Mouse (Mus musculus): ENCODE measurements around the gene Maats1. TPM values are rescaled to one million over a fixed set of nuclear protein-coding genes. Genes with fewer than 3 reads are reported as not detected.
A peak's percentile ranks its signal among the peaks of the same experiment; 100 is the strongest.

Maats1 gene
- polyA plus RNA-seq, 1 experiment from 2014 or later: not detected

- Histone ChIP-seq H3K4me1 (ENCODE audit: control insufficient read depth in 2 of 2, insufficient read depth in 2 of 2, low read length in 2 of 2) (no peaks in the 10 kb centered on the region), H3K9me3 (ENCODE audit: control insufficient read depth, low read length) (no peaks in the 10 kb centered on the region), H3K4me2 (ENCODE audit: low read length) (no peak overlapping the region), H3K9ac (ENCODE audit: low read length) (no peak overlapping the region), H3K27me3 (ENCODE audit: control insufficient read depth, insufficient read depth, low read length) (no peaks in the 10 kb centered on the region), H3K4me3 (ENCODE audit: control insufficient read depth in 1 of 2, insufficient read depth in 1 of 2, low read depth in 1 of 2, low read length in 2 of 2) (no peak overlapping the region), H3K36me3 (ENCODE audit: control insufficient read depth, insufficient read depth, low read length) (no peaks in the 10 kb centered on the region), H3K27ac (replicated peaks in 1 of 2; ENCODE audit: control insufficient read depth in 1 of 2, insufficient read depth in 1 of 2, low read depth in 2 of 2, low read length in 2 of 2) (no peak overlapping the region)
- ATAC-seq (ENCODE audit: insufficient number of reproducible peaks, insufficient read depth, low FRiP score, low read depth): no peak
- WGBS: 80% methylated on average over 3 of the region's 3 CpGs
Measured at GRCm38 (mm10) chr16:38329340-38329739, 12.6 kb downstream of the Maats1 start.

DNA sequence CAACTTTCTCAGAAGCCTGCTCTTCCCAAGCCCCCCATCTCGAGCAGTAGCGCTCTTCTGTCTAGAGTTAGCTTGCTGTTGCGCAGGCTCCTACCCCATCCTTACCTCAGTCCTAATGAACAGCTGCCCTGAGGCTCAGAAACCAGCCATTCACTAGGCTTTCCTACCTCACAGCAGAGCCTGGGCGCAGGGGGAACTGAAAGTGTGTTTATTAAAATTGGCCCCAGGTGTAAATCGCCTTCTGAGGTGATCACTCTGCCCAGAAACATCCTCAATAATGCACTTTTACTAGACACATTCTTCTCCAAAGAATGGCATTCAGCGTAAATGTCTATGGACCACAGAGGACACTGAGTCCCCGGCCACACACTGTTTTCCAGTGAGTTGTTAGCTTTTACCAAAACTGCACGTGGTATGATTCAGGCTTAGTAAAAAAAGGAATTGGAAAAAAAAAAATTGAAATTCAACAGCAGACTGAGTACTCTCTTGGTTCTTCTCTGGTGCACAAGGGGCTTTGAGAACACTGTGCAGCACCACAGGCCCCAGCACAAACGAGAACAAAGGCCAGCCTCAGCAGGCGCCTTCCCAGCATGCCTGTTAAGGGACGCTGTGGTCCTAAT, 15.1 kb downstream of the Maats1 start:
- no peak overlapping the region for H3K4me2 ChIP-seq (ENCODE audit: low read length)
- 80% methylated on average over 11 of the region's 11 CpGs for WGBS
- H3K27ac ChIP-seq (replicated peaks in 1 of 2; ENCODE audit: control insufficient read depth in 1 of 2, insufficient read depth in 1 of 2, low read depth in 2 of 2, low read length in 2 of 2): no peak overlapping the region
- no peak for ATAC-seq (ENCODE audit: insufficient number of reproducible peaks, insufficient read depth, low FRiP score, low read depth)
- no peak overlapping the region for H3K4me3 ChIP-seq (ENCODE audit: control insufficient read depth in 1 of 2, insufficient read depth in 1 of 2, low read depth in 1 of 2, low read length in 2 of 2)
- H3K36me3 ChIP-seq (ENCODE audit: control insufficient read depth, insufficient read depth, low read length): no peaks in the 10 kb centered on the region
- no peaks in the 10 kb centered on the region for H3K27me3 ChIP-seq (ENCODE audit: control insufficient read depth, insufficient read depth, low read length)
- H3K4me1 ChIP-seq (ENCODE audit: control insufficient read depth in 2 of 2, insufficient read depth in 2 of 2, low read length in 2 of 2): no peaks in the 10 kb centered on the region
- no peak overlapping the region for H3K9ac ChIP-seq (ENCODE audit: low read length)
- no peaks in the 10 kb centered on the region for H3K9me3 ChIP-seq (ENCODE audit: control insufficient read depth, low read length)

DNA sequence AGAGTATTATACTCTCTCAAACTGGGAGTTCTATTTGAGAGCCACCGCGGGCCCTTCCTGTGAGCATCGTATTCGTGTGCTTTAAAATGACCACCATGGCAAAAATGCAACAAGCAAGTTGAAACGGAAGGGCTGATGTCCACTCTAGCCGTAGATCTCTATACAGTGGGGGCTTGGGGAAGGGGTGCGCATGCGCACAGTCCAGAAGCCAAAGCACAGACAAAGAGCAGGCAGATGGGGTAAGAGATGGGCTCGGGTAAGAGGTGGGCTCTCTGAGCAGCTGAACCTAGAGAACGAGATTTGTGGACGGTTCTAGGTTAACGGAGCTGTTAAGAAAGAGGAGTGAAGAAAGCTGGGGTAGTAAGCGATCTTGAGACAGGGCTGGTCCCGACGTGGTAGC, 17.6 kb downstream of the Maats1 start:
- Histone ChIP-seq H3K4me3 (ENCODE audit: control insufficient read depth in 1 of 2, insufficient read depth in 1 of 2, low read depth in 1 of 2, low read length in 2 of 2) (no peak overlapping the region), H3K9me3 (ENCODE audit: control insufficient read depth, low read length) (no peaks in the 10 kb centered on the region), H3K4me2 (ENCODE audit: low read length) (no peak overlapping the region), H3K27me3 (ENCODE audit: control insufficient read depth, insufficient read depth, low read length) (no peaks in the 10 kb centered on the region), H3K4me1 (ENCODE audit: control insufficient read depth in 2 of 2, insufficient read depth in 2 of 2, low read length in 2 of 2) (no peaks in the 10 kb centered on the region), H3K36me3 (ENCODE audit: control insufficient read depth, insufficient read depth, low read length) (no peaks in the 10 kb centered on the region), H3K27ac (replicated peaks in 1 of 2; ENCODE audit: control insufficient read depth in 1 of 2, insufficient read depth in 1 of 2, low read depth in 2 of 2, low read length in 2 of 2) (no peak overlapping the region), H3K9ac (ENCODE audit: low read length) (no peak overlapping the region)
- WGBS: 91% methylated on average over 15 of the region's 15 CpGs
- ATAC-seq (ENCODE audit: insufficient number of reproducible peaks, insufficient read depth, low FRiP score, low read depth): no peak

DNA sequence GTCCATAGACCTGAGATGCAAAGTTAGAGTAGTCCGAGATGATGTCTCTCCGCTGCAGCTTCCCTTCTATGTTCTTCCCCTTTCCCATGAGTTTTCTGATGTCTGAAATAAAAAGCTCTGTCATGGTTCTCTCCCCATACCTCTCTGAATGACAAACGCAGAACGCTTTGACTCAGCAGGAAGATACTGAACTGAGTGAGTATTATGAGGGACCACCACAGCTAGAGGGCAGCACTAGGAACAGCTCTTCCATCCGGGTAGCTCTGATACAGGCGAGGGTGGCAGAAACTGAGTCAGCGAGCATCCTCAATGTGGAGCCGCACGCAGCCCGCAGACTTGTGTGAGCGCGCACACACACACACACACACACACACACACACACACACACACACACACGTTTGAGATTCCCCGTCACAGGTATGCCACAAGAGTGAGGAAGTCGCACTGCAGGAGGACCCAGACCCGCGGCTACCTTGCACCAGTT, 20.4 kb downstream of the Maats1 start:
- H3K4me3 ChIP-seq (ENCODE audit: control insufficient read depth in 1 of 2, insufficient read depth in 1 of 2, low read depth in 1 of 2, low read length in 2 of 2): no peak overlapping the region

GRCm38 (mm10) chr16:38319087-38319486, 22.9 kb downstream of the Maats1 start:
- WGBS: 94% methylated on average over 4 of the region's 4 CpGs

More for the DNA sequence above, 20.4 kb downstream of the Maats1 start:
- H3K9ac ChIP-seq (ENCODE audit: low read length): no peak overlapping the region
- H3K27me3 ChIP-seq (ENCODE audit: control insufficient read depth, insufficient read depth, low read length): no peaks in the 10 kb centered on the region
- no peaks in the 10 kb centered on the region for H3K36me3 ChIP-seq (ENCODE audit: control insufficient read depth, insufficient read depth, low read length)
- no peaks in the 10 kb centered on the region for H3K4me1 ChIP-seq (ENCODE audit: control insufficient read depth in 2 of 2, insufficient read depth in 2 of 2, low read length in 2 of 2)
- H3K4me2 ChIP-seq (ENCODE audit: low read length): peak overlapping the region; percentile 43
- ATAC-seq (ENCODE audit: insufficient number of reproducible peaks, insufficient read depth, low FRiP score, low read depth): no peak
- H3K27ac ChIP-seq (replicated peaks in 1 of 2; ENCODE audit: control insufficient read depth in 1 of 2, insufficient read depth in 1 of 2, low read depth in 2 of 2, low read length in 2 of 2): no peak overlapping the region
- WGBS: 31% methylated on average over 17 of the region's 17 CpGs
- no peaks in the 10 kb centered on the region for H3K9me3 ChIP-seq (ENCODE audit: control insufficient read depth, low read length)

DNA sequence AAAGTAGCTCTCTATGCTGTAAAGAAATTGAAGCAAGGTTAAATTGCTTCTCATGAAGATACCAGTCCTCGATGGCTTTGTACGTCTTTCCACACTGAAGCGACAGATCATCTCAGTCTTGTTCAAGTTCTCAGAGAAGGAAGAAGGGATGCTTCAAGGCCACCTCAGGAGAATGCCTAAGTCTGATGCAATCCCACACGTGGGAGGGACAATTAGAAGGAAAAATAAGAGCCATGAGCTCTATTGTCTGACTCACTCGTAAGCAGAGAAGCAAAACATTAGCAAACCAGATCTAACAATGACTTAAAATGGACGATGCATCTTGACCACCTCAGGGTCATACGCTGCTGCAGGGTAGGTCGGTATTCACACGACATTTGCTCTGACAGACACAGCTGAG, 23.5 kb downstream of the Maats1 start:
- Histone ChIP-seq H3K27ac (replicated peaks in 1 of 2; ENCODE audit: control insufficient read depth in 1 of 2, insufficient read depth in 1 of 2, low read depth in 2 of 2, low read length in 2 of 2) (no peak overlapping the region), H3K9ac (ENCODE audit: low read length) (no peak overlapping the region), H3K4me2 (ENCODE audit: low read length) (no peak overlapping the region), H3K9me3 (ENCODE audit: control insufficient read depth, low read length) (peaks cover 3% of the 10 kb centered on the region; the same call in 1 of the 2 replicates), H3K27me3 (ENCODE audit: control insufficient read depth, insufficient read depth, low read length) (no peaks in the 10 kb centered on the region), H3K4me1 (ENCODE audit: control insufficient read depth in 2 of 2, insufficient read depth in 2 of 2, low read length in 2 of 2) (no peaks in the 10 kb centered on the region), H3K36me3 (ENCODE audit: control insufficient read depth, insufficient read depth, low read length) (no peaks in the 10 kb centered on the region), H3K4me3 (ENCODE audit: control insufficient read depth in 1 of 2, insufficient read depth in 1 of 2, low read depth in 1 of 2, low read length in 2 of 2) (no peak overlapping the region)
- ATAC-seq (ENCODE audit: insufficient number of reproducible peaks, insufficient read depth, low FRiP score, low read depth): no peak
- WGBS: 74% methylated on average over 9 of the region's 9 CpGs

More at GRCm38 (mm10) chr16:38319087-38319486, 22.9 kb downstream of the Maats1 start:
- no peak for ATAC-seq (ENCODE audit: insufficient number of reproducible peaks, insufficient read depth, low FRiP score, low read depth)
- Histone ChIP-seq H3K9ac (ENCODE audit: low read length) (no peak overlapping the region), H3K4me2 (ENCODE audit: low read length) (no peak overlapping the region), H3K4me1 (ENCODE audit: control insufficient read depth in 2 of 2, insufficient read depth in 2 of 2, low read length in 2 of 2) (no peaks in the 10 kb centered on the region), H3K4me3 (ENCODE audit: control insufficient read depth in 1 of 2, insufficient read depth in 1 of 2, low read depth in 1 of 2, low read length in 2 of 2) (no peak overlapping the region), H3K36me3 (ENCODE audit: control insufficient read depth, insufficient read depth, low read length) (no peaks in the 10 kb centered on the region), H3K9me3 (ENCODE audit: control insufficient read depth, low read length) (peaks cover 3% of the 10 kb centered on the region; the same call in 1 of the 2 replicates), H3K27me3 (ENCODE audit: control insufficient read depth, insufficient read depth, low read length) (no peaks in the 10 kb centered on the region), H3K27ac (replicated peaks in 1 of 2; ENCODE audit: control insufficient read depth in 1 of 2, insufficient read depth in 1 of 2, low read depth in 2 of 2, low read length in 2 of 2) (no peak overlapping the region)

DNA sequence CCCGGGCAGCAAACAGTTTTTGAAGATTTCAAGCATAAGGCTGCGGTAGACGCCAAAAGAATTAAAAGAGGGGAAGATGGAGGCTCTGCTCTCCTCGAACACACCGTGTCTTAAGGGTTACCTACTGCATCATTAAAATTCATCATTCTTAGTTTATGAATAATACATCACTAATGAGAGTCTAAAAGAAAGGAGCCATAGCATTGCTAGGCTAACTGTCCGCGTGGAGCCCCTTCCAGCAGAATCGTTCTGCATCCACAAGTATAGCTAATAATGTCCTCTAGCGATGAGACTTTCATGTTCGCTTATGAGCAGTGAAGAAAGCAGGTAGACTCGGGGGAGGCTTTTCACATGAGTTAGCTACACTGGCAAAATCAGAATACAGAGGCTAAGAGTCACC, 33.7 kb downstream of the Maats1 start:
- Histone ChIP-seq H3K27ac (replicated peaks in 1 of 2; ENCODE audit: control insufficient read depth in 1 of 2, insufficient read depth in 1 of 2, low read depth in 2 of 2, low read length in 2 of 2) (no peak overlapping the region), H3K4me2 (ENCODE audit: low read length) (no peak overlapping the region), H3K9ac (ENCODE audit: low read length) (no peak overlapping the region), H3K9me3 (ENCODE audit: control insufficient read depth, low read length) (no peaks in the 10 kb centered on the region), H3K4me1 (ENCODE audit: control insufficient read depth in 2 of 2, insufficient read depth in 2 of 2, low read length in 2 of 2) (no peaks in the 10 kb centered on the region), H3K36me3 (ENCODE audit: control insufficient read depth, insufficient read depth, low read length) (no peaks in the 10 kb centered on the region), H3K27me3 (ENCODE audit: control insufficient read depth, insufficient read depth, low read length) (no peaks in the 10 kb centered on the region; the same call in 1 of the 2 replicates), H3K4me3 (ENCODE audit: control insufficient read depth in 1 of 2, insufficient read depth in 1 of 2, low read depth in 1 of 2, low read length in 2 of 2) (no peak overlapping the region)
- 82% methylated on average over 11 of the region's 11 CpGs for WGBS
- no peak for ATAC-seq (ENCODE audit: insufficient number of reproducible peaks, insufficient read depth, low FRiP score, low read depth)

DNA sequence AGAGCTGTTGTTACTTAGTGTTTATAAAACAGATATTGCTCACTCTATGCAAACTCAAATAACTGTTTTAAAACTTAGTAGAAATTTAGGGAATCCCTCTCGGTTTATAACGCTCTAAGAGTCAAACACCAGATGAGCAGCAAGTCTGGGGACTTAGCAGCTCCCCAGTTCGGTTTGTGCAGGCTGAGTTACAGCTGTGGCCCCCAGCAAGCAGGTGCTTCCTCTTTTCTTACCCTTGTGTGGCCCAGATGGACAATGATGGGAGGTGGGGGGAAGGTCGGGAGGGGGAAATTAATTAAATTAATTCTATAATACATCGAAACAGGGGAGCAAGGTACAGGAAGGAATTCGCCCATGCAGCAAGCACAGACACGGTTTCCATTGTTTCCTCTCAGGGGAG, 34.3 kb downstream of the Maats1 start:
- Histone ChIP-seq H3K36me3 (ENCODE audit: control insufficient read depth, insufficient read depth, low read length) (no peaks in the 10 kb centered on the region), H3K27ac (replicated peaks in 1 of 2; ENCODE audit: control insufficient read depth in 1 of 2, insufficient read depth in 1 of 2, low read depth in 2 of 2, low read length in 2 of 2) (no peak overlapping the region), H3K4me3 (ENCODE audit: control insufficient read depth in 1 of 2, insufficient read depth in 1 of 2, low read depth in 1 of 2, low read length in 2 of 2) (no peak overlapping the region), H3K9ac (ENCODE audit: low read length) (no peak overlapping the region), H3K27me3 (ENCODE audit: control insufficient read depth, insufficient read depth, low read length) (no peaks in the 10 kb centered on the region; the same call in 1 of the 2 replicates), H3K9me3 (ENCODE audit: control insufficient read depth, low read length) (no peaks in the 10 kb centered on the region), H3K4me1 (ENCODE audit: control insufficient read depth in 2 of 2, insufficient read depth in 2 of 2, low read length in 2 of 2) (no peaks in the 10 kb centered on the region), H3K4me2 (ENCODE audit: low read length) (no peak overlapping the region)
- WGBS: 76% methylated on average over 7 of the region's 7 CpGs
- ATAC-seq (ENCODE audit: insufficient number of reproducible peaks, insufficient read depth, low FRiP score, low read depth): no peak

Measured in heart, embryonic 14.5 days (tissue).